Mouse (Mus musculus): ENCODE data around the gene Mxd4. TPM values are rescaled to one million over a fixed set of nuclear protein-coding genes. Genes with fewer than 3 reads are reported as not detected.

Mxd4 gene
- polyA plus RNA-seq, 1 experiment, result 89.3 TPM

DNA sequence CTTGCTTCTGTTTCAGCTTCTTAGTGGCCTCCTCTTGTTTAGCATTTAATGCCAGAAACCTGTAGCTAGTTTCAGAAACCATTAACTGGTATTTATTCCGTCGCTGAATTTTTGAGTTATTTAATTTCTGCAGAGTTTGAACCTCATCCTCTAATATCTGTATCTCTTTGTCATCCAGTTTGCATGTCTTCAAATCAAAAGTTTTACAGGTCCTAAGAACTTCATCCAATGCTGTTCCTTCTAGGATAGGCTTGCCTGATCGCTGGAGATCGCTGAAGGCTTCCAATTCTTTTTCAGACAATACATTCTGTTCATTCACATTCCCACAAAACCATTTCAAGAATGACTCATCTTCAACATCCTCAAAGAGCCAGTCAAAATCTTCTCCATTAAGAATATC, 19.7 kb downstream of the Mxd4 start:
- DNase-seq (ENCODE audit: low read depth), result no peak

DNA sequence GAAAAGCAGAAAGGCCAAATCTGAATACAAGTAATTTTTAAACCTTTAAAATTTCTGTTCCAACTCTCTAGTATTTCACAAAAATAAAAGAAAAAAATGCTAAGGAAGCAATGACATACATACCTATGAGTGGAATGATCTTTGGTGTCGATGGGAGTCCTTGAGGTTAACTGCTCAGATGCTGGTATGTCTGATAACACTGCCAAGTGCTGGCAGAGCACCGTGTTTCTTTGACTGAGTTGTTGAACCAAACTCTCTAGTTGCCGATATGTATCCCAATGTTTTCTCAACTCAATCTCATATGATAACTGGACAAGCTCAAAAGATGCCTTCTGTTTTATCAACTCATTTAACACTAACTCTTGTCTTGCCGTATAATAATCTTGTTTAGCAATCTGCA, 21.7 kb downstream of the Mxd4 start:
- TF ChIP-seq POLR2A (IDR thresholded peaks at IDR 0.05; ENCODE audit: borderline replicate concordance, extremely low read depth, insufficient read depth, insufficient read length, poor library complexity, severe bottlenecking) (no peak), CTCF (IDR thresholded peaks at IDR 0.05; ENCODE audit: borderline replicate concordance, extremely low read depth, insufficient read depth, insufficient read length) (no peak)
- no peak for DNase-seq (ENCODE audit: low read depth)

More for the DNA sequence above, 19.7 kb downstream of the Mxd4 start:
- TF ChIP-seq CTCF (IDR thresholded peaks at IDR 0.05; ENCODE audit: borderline replicate concordance, extremely low read depth, insufficient read depth, insufficient read length) (no peak), POLR2A (IDR thresholded peaks at IDR 0.05; ENCODE audit: borderline replicate concordance, extremely low read depth, insufficient read depth, insufficient read length, poor library complexity, severe bottlenecking) (no peak)

DNA sequence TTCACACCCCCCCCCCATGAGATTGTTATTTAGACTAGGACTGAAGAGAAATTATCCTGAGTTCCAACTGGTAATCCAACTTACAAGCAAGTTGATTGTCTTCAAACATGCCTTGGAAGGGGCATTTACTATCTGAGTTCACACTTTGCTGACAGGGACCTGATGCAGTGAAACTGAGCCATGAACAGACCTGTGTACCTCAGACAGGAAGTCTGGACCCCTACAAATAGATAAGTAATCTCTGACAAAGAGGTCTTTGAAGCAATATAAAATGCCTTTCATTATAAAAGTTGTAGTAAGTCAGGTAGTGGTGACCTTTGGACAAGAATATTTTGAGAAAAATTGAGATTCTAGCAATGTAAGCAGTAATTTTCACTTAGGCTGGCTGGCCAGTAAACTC, 39.0 kb downstream of the Mxd4 start:
- no peak for TF ChIP-seq CTCF (IDR thresholded peaks at IDR 0.05; ENCODE audit: borderline replicate concordance, extremely low read depth, insufficient read depth, insufficient read length)
- no peak for TF ChIP-seq POLR2A (IDR thresholded peaks at IDR 0.05; ENCODE audit: borderline replicate concordance, extremely low read depth, insufficient read depth, insufficient read length, poor library complexity, severe bottlenecking)

DNA sequence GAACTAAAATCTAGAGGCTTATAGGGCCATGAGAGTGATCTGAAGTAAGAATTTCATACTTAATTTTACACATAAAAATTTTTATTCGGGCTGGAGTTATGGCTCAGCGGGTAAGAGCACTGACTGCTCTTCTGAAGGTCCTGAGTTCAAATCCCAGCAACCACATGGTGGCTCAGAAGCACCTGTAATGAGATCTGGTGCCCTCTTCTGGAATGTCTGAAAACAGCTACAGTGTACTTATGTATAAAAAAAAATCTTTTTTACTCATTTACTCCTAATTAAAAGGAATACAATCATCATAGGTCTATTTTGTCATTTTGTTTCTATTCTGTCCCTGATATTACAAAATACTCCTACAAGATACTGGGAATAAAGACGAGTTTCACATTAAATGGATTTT, 40.0 kb downstream of the Mxd4 start:
- TF ChIP-seq POLR2A (IDR thresholded peaks at IDR 0.05; ENCODE audit: borderline replicate concordance, extremely low read depth, insufficient read depth, insufficient read length, poor library complexity, severe bottlenecking), result no peak
- TF ChIP-seq CTCF (IDR thresholded peaks at IDR 0.05; ENCODE audit: borderline replicate concordance, extremely low read depth, insufficient read depth, insufficient read length), result no peak
- no peak for DNase-seq (ENCODE audit: low read depth)

More for the DNA sequence above, 39.0 kb downstream of the Mxd4 start:
- DNase-seq (ENCODE audit: low read depth), result no peak

DNA sequence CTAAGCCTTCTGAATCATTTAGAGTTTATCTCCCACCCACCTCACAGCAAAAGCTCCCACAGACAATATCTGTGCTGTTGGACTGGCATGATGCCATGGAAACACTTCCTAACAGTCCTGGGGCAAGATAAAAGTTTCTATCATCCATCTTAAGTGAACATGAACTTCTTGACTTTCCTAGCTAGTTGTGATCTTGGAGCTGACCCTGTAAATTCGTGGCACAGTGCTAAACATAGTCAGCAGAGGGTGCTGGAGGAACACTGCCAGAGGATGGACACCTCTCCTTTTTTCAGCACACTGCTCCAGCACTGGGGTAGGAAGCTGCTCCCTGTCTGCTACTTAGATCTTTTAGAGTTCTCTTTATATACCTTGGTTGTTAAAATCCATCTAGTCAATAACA, 47.8 kb downstream of the Mxd4 start:
- TF ChIP-seq POLR2A (IDR thresholded peaks at IDR 0.05; ENCODE audit: borderline replicate concordance, extremely low read depth, insufficient read depth, insufficient read length, poor library complexity, severe bottlenecking) (no peak), CTCF (IDR thresholded peaks at IDR 0.05; ENCODE audit: borderline replicate concordance, extremely low read depth, insufficient read depth, insufficient read length) (peak; percentile 56; the same call in 1 of the 2 replicates)
- DNase-seq (ENCODE audit: low read depth), result peak; percentile 20

DNA sequence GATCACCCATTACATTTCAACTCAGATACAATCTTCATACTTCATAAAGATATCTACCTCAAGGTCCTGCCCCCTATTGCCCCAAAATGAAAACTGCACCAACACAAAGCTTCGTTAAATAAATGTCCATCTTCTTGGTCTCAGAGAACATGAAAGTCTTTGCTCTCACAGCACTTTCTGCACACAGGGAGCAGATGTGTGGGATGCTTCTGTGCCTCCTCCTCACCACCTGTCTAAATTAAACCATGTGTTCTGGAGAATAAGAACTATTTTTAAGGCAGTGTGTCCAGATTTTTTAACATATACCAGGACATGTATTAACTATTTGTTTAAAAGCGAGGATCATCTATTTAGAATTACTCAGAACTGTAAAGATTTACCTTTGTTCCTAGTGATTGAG, 54.8 kb downstream of the Mxd4 start:
- no peak for DNase-seq (ENCODE audit: low read depth)
- TF ChIP-seq CTCF (IDR thresholded peaks at IDR 0.05; ENCODE audit: borderline replicate concordance, extremely low read depth, insufficient read depth, insufficient read length) (no peak), POLR2A (IDR thresholded peaks at IDR 0.05; ENCODE audit: borderline replicate concordance, extremely low read depth, insufficient read depth, insufficient read length, poor library complexity, severe bottlenecking) (no peak)

DNA sequence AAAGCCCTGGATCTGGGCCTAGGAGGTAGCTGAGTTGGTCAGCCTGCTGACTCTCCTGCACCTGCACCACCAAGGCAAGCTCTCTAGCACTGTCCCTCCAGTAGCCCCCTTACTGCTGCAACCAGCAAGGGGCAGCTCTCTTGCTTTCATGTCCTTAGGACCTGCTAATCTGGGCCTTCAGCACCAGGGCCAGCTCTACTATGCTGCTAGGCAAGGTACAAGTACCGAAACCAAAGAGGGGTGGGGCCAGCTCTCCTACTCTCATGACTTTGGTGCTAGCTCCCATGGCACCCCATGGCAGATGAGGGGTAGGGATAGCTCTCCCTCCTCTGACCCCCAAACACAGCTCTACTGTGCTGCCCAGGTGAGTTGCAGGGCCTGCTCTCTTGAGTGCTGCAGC, 63.4 kb downstream of the Mxd4 start:
- TF ChIP-seq CTCF (IDR thresholded peaks at IDR 0.05; ENCODE audit: borderline replicate concordance, extremely low read depth, insufficient read depth, insufficient read length) (no peak), POLR2A (IDR thresholded peaks at IDR 0.05; ENCODE audit: borderline replicate concordance, extremely low read depth, insufficient read depth, insufficient read length, poor library complexity, severe bottlenecking) (no peak)
- DNase-seq (ENCODE audit: low read depth), result no peak

Other genes with a start within 250 kb of the Mxd4 start
- 493 and 866 TPM in 2 replicates for gene Gm1673, start 204.3 kb downstream of the Mxd4 start, polyA plus RNA-seq (2012; rRNA removed)
- 16.1 and 24.2 TPM in 2 replicates for gene Nat8l, start 191.7 kb downstream of the Mxd4 start, polyA plus RNA-seq (2012; rRNA removed)
- gene Poln, start 18.3 kb downstream of the Mxd4 start, polyA plus RNA-seq (2012; rRNA removed), result 0.75 and 2.0 TPM in 2 replicates
- 6.8 and 7.5 TPM in 2 replicates for gene Haus3, start 18.2 kb downstream of the Mxd4 start, polyA plus RNA-seq (2012; rRNA removed)
- 5.7 and 7.6 TPM in 2 replicates for gene Zfyve28, start 100.7 kb upstream of the Mxd4 start, polyA plus RNA-seq (2012; rRNA removed)
- gene Cfap99, start 100.9 kb upstream of the Mxd4 start, polyA plus RNA-seq (2012; rRNA removed), result 0.09 and 0.19 TPM in 2 replicates
- 118 and 126 TPM in 2 replicates for gene Rnf4, start 148.6 kb upstream of the Mxd4 start, polyA plus RNA-seq (2012; rRNA removed)
- gene Fam193a, start 182.2 kb upstream of the Mxd4 start, polyA plus RNA-seq (2012; rRNA removed), result 76.5 and 94.6 TPM in 2 replicates

All from brain, embryonic 14.5 days (tissue).